Mouse (Mus musculus): ENCODE data around the gene Cfl1. TPM values are rescaled to one million over a fixed set of nuclear protein-coding genes. Genes with fewer than 3 reads are reported as not detected.

Gene Cfl1
- total and polyA plus RNA-seq, 3 experiments = 818 to 1,768 (median 999) TPM

DNA sequence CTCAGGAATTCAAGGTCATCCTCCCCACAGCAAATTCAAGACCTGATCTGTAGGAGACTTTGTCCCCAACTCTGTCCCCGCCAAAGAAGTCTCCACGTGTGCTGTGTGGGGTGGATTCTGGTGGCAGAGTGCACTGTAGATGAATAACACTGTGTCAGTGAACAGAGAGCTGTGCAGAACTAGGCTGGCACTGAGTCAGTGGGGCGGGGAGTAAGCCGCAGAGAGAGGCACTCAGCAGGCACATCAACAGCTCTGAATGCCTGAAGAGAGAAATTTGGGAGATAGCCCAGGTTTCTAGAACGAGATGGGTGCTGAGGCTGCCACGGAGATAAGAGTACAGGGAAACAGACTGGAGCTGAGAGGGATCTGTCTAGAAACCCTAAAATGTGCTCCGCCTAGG, 31.2 kb upstream of the Cfl1 start:
- Histone ChIP-seq H3K4me1 (ENCODE audit: control insufficient read depth in 1 of 2, insufficient read depth in 2 of 2) (peaks cover 9 to 35% of the 10 kb centered on the region in 2 experiments; a peak in 3 of 4 replicates), H3K27ac (ENCODE audit: insufficient read depth, low read depth) (no peak overlapping the region), H3K4me2 (ENCODE audit: insufficient read depth, low read depth, poor library complexity, severe bottlenecking) (no peak overlapping the region), H3K4me3 (replicated peaks in 1 of 3; ENCODE audit: low read depth in 2 of 3, low read length in 2 of 3, poor library complexity in 1 of 3) (no peak overlapping the region), H3K9me3 (replicated peaks; ENCODE audit: low read length) (no peaks in the 10 kb centered on the region), H3K36me3 (replicated peaks in 1 of 2; ENCODE audit: control insufficient read depth in 1 of 2, insufficient read depth in 1 of 2, low read length in 1 of 2) (peaks cover 19 to 42% of the 10 kb centered on the region in 2 experiments), H3K79me2 (replicated peaks; ENCODE audit: control insufficient read depth, extremely low read depth, insufficient read depth, poor library complexity, severe bottlenecking) (peaks cover 12% of the 10 kb centered on the region), H3K9ac (ENCODE audit: insufficient read depth, low read depth) (no peak overlapping the region), H3K27me3 (replicated peaks) (peaks cover 7% of the 10 kb centered on the region)
- dilution Hi-C loops (cut with MboI; ENCODE audit: extremely low pct_ligation_motif_present, extremely low pct_unique_long_range_greater_than_20kb, low sequenced_read_pairs) (no loop called here), in situ Hi-C loops (cut with MboI; ENCODE audit: low pct_ligation_motif_present, low pct_unique_long_range_greater_than_20kb, low sequenced_read_pairs) (loop anchor here (5.0 kb wide), 1 partner anchor 33 kb away; the partner anchor contains the start of gene Cfl1)
- no peak for DNase-seq (ENCODE audit: extremely low read depth)
- no peak for TF ChIP-seq MAFK (IDR thresholded peaks at IDR 0.05; ENCODE audit: insufficient replicate concordance, low read length)
- TF ChIP-seq MAZ (IDR thresholded peaks at IDR 0.05; ENCODE audit: low read depth, low read length) = no peak
- TF ChIP-seq USF2 (conservative IDR thresholded peaks at IDR 0.05; ENCODE audit: low read depth, low read length) = no peak

DNA sequence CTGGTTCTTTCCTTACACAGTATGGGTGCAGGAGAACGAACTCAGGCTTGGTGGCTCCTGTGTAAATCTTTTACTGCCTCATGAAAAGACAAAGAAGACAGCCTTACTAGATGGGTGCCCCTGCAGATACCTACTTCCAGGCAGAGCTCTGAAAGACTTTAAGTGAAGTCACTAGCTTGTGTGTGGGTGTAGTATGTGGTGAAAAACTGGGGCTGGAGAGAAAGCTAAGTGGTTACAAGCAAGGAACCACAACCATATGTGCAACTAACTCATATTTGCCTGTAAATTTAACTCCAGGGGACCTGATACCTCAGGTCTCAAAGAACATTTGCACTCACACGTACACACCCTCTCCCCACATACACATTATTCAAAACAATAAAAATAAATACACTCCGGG, 30.4 kb upstream of the Cfl1 start:
- Histone ChIP-seq H3K27me3 (replicated peaks) (peaks cover 7% of the 10 kb centered on the region), H3K27ac (ENCODE audit: insufficient read depth, low read depth) (no peak overlapping the region), H3K9me3 (replicated peaks; ENCODE audit: low read length) (no peaks in the 10 kb centered on the region), H3K79me2 (replicated peaks; ENCODE audit: control insufficient read depth, extremely low read depth, insufficient read depth, poor library complexity, severe bottlenecking) (peaks cover 12% of the 10 kb centered on the region), H3K9ac (ENCODE audit: insufficient read depth, low read depth) (peak overlapping the region; percentile 85), H3K4me1 (ENCODE audit: control insufficient read depth in 1 of 2, insufficient read depth in 2 of 2) (peaks cover 9 to 35% of the 10 kb centered on the region in 2 experiments; a peak in 3 of 4 replicates), H3K4me2 (ENCODE audit: insufficient read depth, low read depth, poor library complexity, severe bottlenecking) (peak overlapping the region; percentile 82; the same call in 1 of the 2 replicates), H3K4me3 (replicated peaks in 1 of 3; ENCODE audit: low read depth in 2 of 3, low read length in 2 of 3, poor library complexity in 1 of 3) (peak overlapping the region; percentile 86 to 97 (median 88)), H3K36me3 (replicated peaks in 1 of 2; ENCODE audit: control insufficient read depth in 1 of 2, insufficient read depth in 1 of 2, low read length in 1 of 2) (peaks cover 26 to 42% of the 10 kb centered on the region in 2 experiments)
- in situ Hi-C loops (cut with MboI; ENCODE audit: low pct_ligation_motif_present, low pct_unique_long_range_greater_than_20kb, low sequenced_read_pairs) = loop anchor here (5.0 kb wide), 1 partner anchor 32 kb away; the partner anchor contains the start of gene Cfl1
- no peak for TF ChIP-seq USF2 (conservative IDR thresholded peaks at IDR 0.05; ENCODE audit: low read depth, low read length)
- TF ChIP-seq MAFK (IDR thresholded peaks at IDR 0.05; ENCODE audit: insufficient replicate concordance, low read length) = no peak
- no peak for TF ChIP-seq POLR2AphosphoS2 (IDR thresholded peaks at IDR 0.05; ENCODE audit: low read depth, low read length)
- TF ChIP-seq TCF12 (IDR thresholded peaks at IDR 0.05; ENCODE audit: low read depth, low read length) = no peak
- no peak for TF ChIP-seq PAX5 (IDR thresholded peaks at IDR 0.05; ENCODE audit: low read length)
- no peak for TF ChIP-seq NELFE (IDR thresholded peaks at IDR 0.05; ENCODE audit: low read depth, low read length)
- no peak for TF ChIP-seq BHLHE40 (IDR thresholded peaks at IDR 0.05; ENCODE audit: low read depth, low read length)
- TF ChIP-seq EP300 (IDR thresholded peaks at IDR 0.05; ENCODE audit: low read length) = no peak
- TF ChIP-seq SIN3A (IDR thresholded peaks at IDR 0.05; ENCODE audit: low read length) = no peak
- TF ChIP-seq RCOR1 (conservative IDR thresholded peaks at IDR 0.05; ENCODE audit: low read depth, low read length) = no peak
- TF ChIP-seq IRF4 (IDR thresholded peaks at IDR 0.05; ENCODE audit: low read depth, low read length) = no peak
- no peak for TF ChIP-seq JUN (IDR thresholded peaks at IDR 0.05; ENCODE audit: insufficient read depth, low read depth, low read length)
- no peak for TF ChIP-seq NRF1 (IDR thresholded peaks at IDR 0.05; ENCODE audit: low read depth, low read length)
- no peak for TF ChIP-seq ZNF384 (IDR thresholded peaks at IDR 0.05; ENCODE audit: low read depth, low read length)
- TF ChIP-seq KAT2A (IDR thresholded peaks at IDR 0.05; ENCODE audit: insufficient replicate concordance, low read length) = no peak
- TF ChIP-seq CHD1 (IDR thresholded peaks at IDR 0.05; ENCODE audit: low read depth, low read length) = no peak
- no peak for TF ChIP-seq ELF1 (IDR thresholded peaks at IDR 0.05; ENCODE audit: low read depth, low read length)
- no peak for TF ChIP-seq MXI1 (IDR thresholded peaks at IDR 0.05; ENCODE audit: low read depth, low read length)
- no peak for TF ChIP-seq MEF2A (IDR thresholded peaks at IDR 0.05; ENCODE audit: borderline replicate concordance, low read depth, low read length)
- no peak for TF ChIP-seq ETS1 (conservative IDR thresholded peaks at IDR 0.05; ENCODE audit: low read depth, low read length)
- DNase-seq (ENCODE audit: extremely low read depth) = no peak
- dilution Hi-C loops (cut with MboI; ENCODE audit: extremely low pct_ligation_motif_present, extremely low pct_unique_long_range_greater_than_20kb, low sequenced_read_pairs) = no loop called here
